Mouse (Mus musculus) MEL (cell line): ENCODE measurements around the gene Myo1e. TPM values are rescaled to one million over a fixed set of nuclear protein-coding genes. Genes with fewer than 3 reads are reported as not detected.

Experiments
- DNase-seq: peaks from one replicate; pipeline ENCODE4 v3.0.0; 2011; ENCODE audit warnings: low read depth, low spot score
- H3K27ac ChIP-seq: 2 replicates; pipeline ENCODE4 v1.5.1; 2012; ENCODE audit warnings: low read depth, mild to moderate bottlenecking, control low read depth, low read length, moderate library complexity; ENCODE audit not compliant: control insufficient read depth
- H3K27me3 ChIP-seq, 2 experiments: fragments of 150-350 bp in 1 of 2; sonication (generic) in 1 of 2; 2 replicates each; pipeline ENCODE4 v1.6.1; 2012; ENCODE audit warnings: low read length in 2 of 2, mild to moderate bottlenecking in 2 of 2, improper control_type of control experiment in 1 of 2, moderate library complexity in 1 of 2; ENCODE audit not compliant: insufficient read depth in 2 of 2, control insufficient read depth in 1 of 2
- H3K36me3 ChIP-seq, 2 experiments: 2 replicates each; pipeline ENCODE4 v1.6.1; 2012 to 2014; ENCODE audit warnings: low read length in 2 of 2, improper control_type of control experiment in 1 of 2, inconsistent platforms in 1 of 2, mild to moderate bottlenecking in 1 of 2; ENCODE audit not compliant: insufficient read depth in 2 of 2, control insufficient read depth in 1 of 2
- H3K4me1 ChIP-seq, 2 experiments: fragments of 150-350 bp in 1 of 2; sonication (generic) in 1 of 2; 2 replicates each; pipeline ENCODE4 v1.6.1; 2012; ENCODE audit warnings: low read length in 2 of 2, improper control_type of control experiment in 1 of 2, mild to moderate bottlenecking in 1 of 2; ENCODE audit not compliant: insufficient read depth in 2 of 2, control insufficient read depth in 1 of 2
- H3K4me3 ChIP-seq, 2 experiments: fragments of 150-350 bp in 1 of 2; sonication (generic) in 1 of 2; 2 replicates each; pipeline ENCODE4 v1.5.1; 2012; ENCODE audit warnings: low read depth in 2 of 2, low read length in 2 of 2, mild to moderate bottlenecking in 2 of 2, moderate library complexity in 2 of 2, control low read depth in 1 of 2, improper control_type of control experiment in 1 of 2; ENCODE audit not compliant: control insufficient read depth in 1 of 2, insufficient read depth in 1 of 2
- H3K79me2 ChIP-seq: 2 replicates; pipeline ENCODE4 v1.6.1; 2012; ENCODE audit warnings: mild to moderate bottlenecking, low read length, moderate library complexity; ENCODE audit not compliant: control insufficient read depth, poor library complexity, insufficient read depth
- H3K9ac ChIP-seq: 2 replicates; pipeline ENCODE4 v1.6.1; 2012; ENCODE audit warnings: low read depth, mild to moderate bottlenecking, control low read depth, low read length, moderate library complexity; ENCODE audit not compliant: control insufficient read depth, poor library complexity, severe bottlenecking
- H3K9me3 ChIP-seq: fragments of 150-350 bp; sonication (generic); replicated peaks from 2 replicates; pipeline ENCODE4 v1.6.1; 2012; ENCODE audit warnings: mild to moderate bottlenecking, low read length, improper control_type of control experiment, moderate library complexity; ENCODE audit not compliant: insufficient read depth
- BHLHE40 ChIP-seq: IDR thresholded peaks from 2 replicates; pipeline ENCODE4 v1.6.1; 2012; ENCODE audit warnings: low read depth, mild to moderate bottlenecking, inconsistent platforms, low read length, improper control_type of control experiment, borderline replicate concordance
- CHD2 ChIP-seq: IDR thresholded peaks from 2 replicates; pipeline ENCODE4 v1.6.1; 2011; ENCODE audit warnings: low read length, improper control_type of control experiment
- E2F4 ChIP-seq: IDR thresholded peaks from 2 replicates; pipeline ENCODE4 v1.6.1; 2011; ENCODE audit warnings: low read depth, low read length, improper control_type of control experiment, borderline replicate concordance
- ELF1 ChIP-seq: IDR thresholded peaks from 2 replicates; pipeline ENCODE4 v1.6.1; 2014; ENCODE audit warnings: low read depth, mild to moderate bottlenecking, inconsistent platforms, low read length, improper control_type of control experiment, moderate library complexity
- EP300 ChIP-seq, 2 experiments: IDR thresholded peaks; 2 replicates each; pipeline ENCODE4 v1.6.1; 2011; ENCODE audit warnings: improper control_type of control experiment in 2 of 2, low read length in 2 of 2, low read depth in 1 of 2, mild to moderate bottlenecking in 1 of 2
- GABPA ChIP-seq: IDR thresholded peaks from 2 replicates; pipeline ENCODE4 v1.6.1; 2012; ENCODE audit warnings: low read depth, mild to moderate bottlenecking, inconsistent platforms, low read length, improper control_type of control experiment, moderate library complexity
- GATA1 ChIP-seq: IDR thresholded peaks from 2 replicates; pipeline ENCODE4 v1.6.1; 2011; ENCODE audit warnings: low read depth, low read length, improper control_type of control experiment
- KAT2A ChIP-seq: conservative IDR thresholded peaks from 2 replicates; pipeline ENCODE4 v1.6.1; 2012; ENCODE audit warnings: low read depth, low read length, improper control_type of control experiment, inconsistent platforms
- MAFK ChIP-seq: IDR thresholded peaks from 2 replicates; pipeline ENCODE4 v1.6.1; 2011; ENCODE audit warnings: low read depth, mild to moderate bottlenecking, low read length, improper control_type of control experiment, borderline replicate concordance
- MAX ChIP-seq: IDR thresholded peaks from 2 replicates; pipeline ENCODE4 v1.6.1; 2011; ENCODE audit warnings: low read length, improper control_type of control experiment
- MAZ ChIP-seq: IDR thresholded peaks from 2 replicates; pipeline ENCODE4 v1.6.1; 2012; ENCODE audit warnings: low read depth, mild to moderate bottlenecking, inconsistent platforms, low read length, improper control_type of control experiment
- MXI1 ChIP-seq: IDR thresholded peaks from 2 replicates; pipeline ENCODE4 v1.6.1; 2011; ENCODE audit warnings: mild to moderate bottlenecking, low read depth, low read length, improper control_type of control experiment
- MYB ChIP-seq: IDR thresholded peaks from 2 replicates; pipeline ENCODE4 v1.6.1; 2011; ENCODE audit warnings: mild to moderate bottlenecking, low read depth, low read length, improper control_type of control experiment
- NELFE ChIP-seq: IDR thresholded peaks from 2 replicates; pipeline ENCODE4 v1.6.1; 2011; ENCODE audit warnings: low read depth, low read length, improper control_type of control experiment
- NRF1 ChIP-seq: IDR thresholded peaks from 2 replicates; pipeline ENCODE4 v1.6.1; 2014; ENCODE audit warnings: low read depth, mild to moderate bottlenecking, inconsistent platforms, low read length, improper control_type of control experiment, moderate library complexity; ENCODE audit not compliant: poor library complexity, insufficient read depth, severe bottlenecking
- POLR2A ChIP-seq, 2 experiments: IDR thresholded peaks; 2 replicates each; pipeline ENCODE4 v1.6.1; 2011 to 2012; ENCODE audit warnings: low read length in 2 of 2, mild to moderate bottlenecking in 2 of 2, control low read depth in 1 of 2, improper control_type of control experiment in 1 of 2, low read depth in 1 of 2, moderate library complexity in 1 of 2; ENCODE audit not compliant: control insufficient read depth in 1 of 2, insufficient read depth in 1 of 2, poor library complexity in 1 of 2
- POLR2AphosphoS2 ChIP-seq: IDR thresholded peaks from 2 replicates; pipeline ENCODE4 v1.6.1; 2011; ENCODE audit warnings: low read length, improper control_type of control experiment
- POLR2AphosphoS5 ChIP-seq: IDR thresholded peaks from 2 replicates; pipeline ENCODE4 v1.6.1; 2012; ENCODE audit warnings: low read depth, borderline replicate concordance, mild to moderate bottlenecking, inconsistent platforms, low read length, moderate library complexity, mixed read lengths
- RAD21 ChIP-seq: IDR thresholded peaks from 2 replicates; pipeline ENCODE4 v1.6.1; 2011; ENCODE audit warnings: mild to moderate bottlenecking, low read depth, low read length, improper control_type of control experiment
- RCOR1 ChIP-seq: IDR thresholded peaks from 2 replicates; pipeline ENCODE4 v1.6.1; 2012; ENCODE audit warnings: low read depth, mild to moderate bottlenecking, inconsistent platforms, low read length, improper control_type of control experiment
- TAL1 ChIP-seq: IDR thresholded peaks from 2 replicates; pipeline ENCODE4 v1.6.1; 2012; ENCODE audit warnings: mild to moderate bottlenecking, inconsistent platforms, low read length, moderate library complexity, mixed read lengths
- TBP ChIP-seq: IDR thresholded peaks from 2 replicates; pipeline ENCODE4 v1.8.0; 2011; ENCODE audit warnings: low read depth, low read length, improper control_type of control experiment
- TCF12 ChIP-seq: IDR thresholded peaks from 2 replicates; pipeline ENCODE4 v1.6.1; 2014; ENCODE audit warnings: low read depth, mild to moderate bottlenecking, inconsistent platforms, low read length, improper control_type of control experiment, moderate library complexity
- UBTF ChIP-seq: IDR thresholded peaks from 2 replicates; pipeline ENCODE4 v1.6.1; 2012; ENCODE audit warnings: low read depth, mild to moderate bottlenecking, inconsistent platforms, low read length, improper control_type of control experiment, moderate library complexity, borderline replicate concordance; ENCODE audit not compliant: insufficient read depth
- ZC3H11A ChIP-seq: IDR thresholded peaks from 2 replicates; pipeline ENCODE4 v1.6.1; 2012; ENCODE audit warnings: low read depth, mild to moderate bottlenecking, inconsistent platforms, low read length, improper control_type of control experiment
- ZKSCAN1 ChIP-seq: IDR thresholded peaks from 2 replicates; pipeline ENCODE4 v1.6.1; 2012; ENCODE audit warnings: low read depth, mild to moderate bottlenecking, inconsistent platforms, low read length, improper control_type of control experiment, moderate library complexity
- ZMIZ1 ChIP-seq: IDR thresholded peaks from 2 replicates; pipeline ENCODE4 v1.6.1; 2012; ENCODE audit warnings: low read depth, mild to moderate bottlenecking, inconsistent platforms, low read length, improper control_type of control experiment, moderate library complexity
- ZNF384 ChIP-seq: IDR thresholded peaks from 2 replicates; pipeline ENCODE4 v1.6.1; 2012; ENCODE audit warnings: low read depth, mild to moderate bottlenecking, inconsistent platforms, low read length, improper control_type of control experiment
- polyA plus RNA-seq, 2 experiments: library from polyadenylated mRNA; stranded (reverse) in 1 of 2; unstranded in 1 of 2; fragments of >175 nt in 1 of 2; fragments of >200 nt in 1 of 2; gene quantifications; 2 replicates each; pipeline versions ENCODE4 v1.2.1 to v1.2.4; 2012; ENCODE audit warnings: low replicate concordance in 2 of 2, low read depth in 1 of 2; ENCODE audit not compliant: insufficient read length in 2 of 2, insufficient read depth in 1 of 2, missing spikeins in 1 of 2
- total RNA-seq: library from RNA; depleted of rRNA; stranded (reverse); fragments of 300-350 nt; gene quantifications from 2 replicates; pipeline ENCODE4 v1.2.3, GENCODE M21; 2012

The Myo1e gene
- total and polyA plus RNA-seq, 3 experiments = 4.9 to 7.8 TPM; not detected in 1

GRCm38 (mm10) chr9:70219295-70219931 lies 12.3 kb downstream of the Myo1e start:
- Histone ChIP-seq H3K9me3 (no peaks in the 10 kb centered on the region), H3K27me3 (peaks cover 4 to 12% of the 10 kb centered on the region in 2 experiments), H3K4me1 (no peaks in the 10 kb centered on the region), H3K27ac (no peak overlapping the region), H3K4me3 (no peak overlapping the region), H3K79me2 (no peaks in the 10 kb centered on the region), H3K9ac (no peak overlapping the region), H3K36me3 (no peaks in the 10 kb centered on the region)
- DNase-seq = no peak
- no peak for TF ChIP-seq KAT2A
- TF ChIP-seq MAX = no peak
- no peak for TF ChIP-seq CHD2
- no peak for TF ChIP-seq ZNF384
- no peak for TF ChIP-seq RAD21
- TF ChIP-seq POLR2AphosphoS5 = no peak
- no peak for TF ChIP-seq TCF12
- no peak for TF ChIP-seq ZKSCAN1
- no peak for TF ChIP-seq POLR2A (IDR thresholded peaks at IDR 0.05; ENCODE audit: control insufficient read depth in 1 of 2, insufficient read depth in 1 of 2, low read depth in 1 of 2, low read length in 2 of 2, poor library complexity in 1 of 2)
- no peak for TF ChIP-seq GATA1
- no peak for TF ChIP-seq TAL1
- no peak for TF ChIP-seq UBTF
- TF ChIP-seq EP300 (IDR thresholded peaks at IDR 0.05; ENCODE audit: low read depth in 1 of 2, low read length in 2 of 2) = no peak
- TF ChIP-seq ELF1 = no peak
- TF ChIP-seq MYB = no peak
- no peak for TF ChIP-seq MAFK
- TF ChIP-seq E2F4 = no peak

- H3K27ac ChIP-seq = no peak overlapping the region
- peaks cover 5 to 12% of the 10 kb centered on the region in 2 experiments for H3K27me3 ChIP-seq
- TF ChIP-seq POLR2AphosphoS5 (no peak), MYB (no peak), KAT2A (no peak), NELFE (no peak), GABPA (no peak), MXI1 (no peak), POLR2A (IDR thresholded peaks at IDR 0.05; ENCODE audit: control insufficient read depth in 1 of 2, insufficient read depth in 1 of 2, low read depth in 1 of 2, low read length in 2 of 2, poor library complexity in 1 of 2) (no peak), POLR2AphosphoS2 (no peak), BHLHE40 (no peak), TBP (no peak), ZMIZ1 (no peak), TCF12 (no peak), MAX (no peak), MAZ (no peak), ZC3H11A (no peak), RCOR1 (no peak), E2F4 (no peak), ELF1 (no peak), NRF1 (no peak)
- no peak overlapping the region for H3K9ac ChIP-seq
- H3K4me1 ChIP-seq = no peaks in the 10 kb centered on the region
- H3K36me3 ChIP-seq = no peaks in the 10 kb centered on the region
- no peaks in the 10 kb centered on the region for H3K9me3 ChIP-seq
- H3K79me2 ChIP-seq = no peaks in the 10 kb centered on the region
- H3K4me3 ChIP-seq = no peak overlapping the region
- DNase-seq = no peak
Measured at GRCm38 (mm10) chr9:70220461-70221170, 13.5 kb downstream of the Myo1e start.
